Mouse (Mus musculus): ENCODE results near the gene Acsm5.

Acsm5 gene

DNA sequence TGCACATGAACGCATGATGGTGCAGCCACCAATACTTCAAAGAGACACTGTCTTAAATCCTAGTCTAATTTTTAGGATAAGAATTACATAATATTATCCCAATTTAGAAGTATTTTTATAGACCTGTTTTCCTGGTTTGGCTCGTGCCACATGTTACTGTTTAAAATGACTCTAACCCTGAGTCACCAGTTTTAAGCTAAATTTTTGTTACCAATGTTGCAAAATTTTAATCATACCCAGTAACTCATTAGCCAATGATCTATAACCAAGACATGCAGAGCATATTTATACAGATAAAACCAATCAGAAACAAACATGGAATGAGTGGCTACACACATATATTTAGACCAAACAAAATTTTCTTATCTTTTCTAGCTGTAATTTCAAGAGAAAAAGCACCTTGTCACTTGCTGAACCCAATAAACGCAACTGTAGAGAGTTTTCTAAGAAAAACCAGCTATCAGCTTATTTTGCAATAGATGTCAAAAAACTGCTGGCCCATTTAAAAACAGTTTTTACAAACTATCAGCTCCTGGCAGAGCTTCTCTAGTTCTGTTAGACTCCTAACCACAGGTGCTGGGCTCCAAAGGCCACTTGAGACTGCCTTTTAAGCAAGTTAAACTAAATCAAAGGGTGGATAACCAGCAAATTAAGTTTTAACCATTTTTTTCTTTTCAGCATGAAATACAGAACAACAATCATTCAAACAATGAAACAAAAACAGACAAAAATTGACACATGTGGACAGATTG lies 31.4 kb downstream of the Acsm5 start:
- WGBS = 63% methylated on average over 3 of the region's 3 CpGs

DNA sequence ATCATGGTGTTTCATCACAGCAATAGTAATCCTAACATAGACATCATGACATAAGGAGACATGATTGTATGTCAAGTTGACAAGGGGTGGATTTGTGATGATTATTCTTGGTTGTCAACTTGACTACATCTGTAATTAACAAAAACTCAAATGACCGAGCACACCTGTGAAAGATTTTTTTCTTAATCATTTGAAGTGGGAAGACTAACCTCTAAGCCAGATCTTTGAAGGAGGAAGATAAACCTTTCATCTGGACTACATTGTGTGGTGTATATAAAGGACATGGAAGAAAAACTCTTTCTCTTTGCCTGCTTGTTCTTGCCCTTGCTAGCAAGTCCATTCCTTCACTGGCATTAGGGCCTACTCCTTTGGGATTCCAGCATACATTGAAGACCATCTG lies 34.8 kb downstream of the Acsm5 start, which contains the start of gene Acsm2:
Acsm2 (plus strand) TSS at position 301 of the 400 bp plus-strand sequence.
- WGBS = 89% methylated on average over 1 of the region's 1 CpGs

DNA sequence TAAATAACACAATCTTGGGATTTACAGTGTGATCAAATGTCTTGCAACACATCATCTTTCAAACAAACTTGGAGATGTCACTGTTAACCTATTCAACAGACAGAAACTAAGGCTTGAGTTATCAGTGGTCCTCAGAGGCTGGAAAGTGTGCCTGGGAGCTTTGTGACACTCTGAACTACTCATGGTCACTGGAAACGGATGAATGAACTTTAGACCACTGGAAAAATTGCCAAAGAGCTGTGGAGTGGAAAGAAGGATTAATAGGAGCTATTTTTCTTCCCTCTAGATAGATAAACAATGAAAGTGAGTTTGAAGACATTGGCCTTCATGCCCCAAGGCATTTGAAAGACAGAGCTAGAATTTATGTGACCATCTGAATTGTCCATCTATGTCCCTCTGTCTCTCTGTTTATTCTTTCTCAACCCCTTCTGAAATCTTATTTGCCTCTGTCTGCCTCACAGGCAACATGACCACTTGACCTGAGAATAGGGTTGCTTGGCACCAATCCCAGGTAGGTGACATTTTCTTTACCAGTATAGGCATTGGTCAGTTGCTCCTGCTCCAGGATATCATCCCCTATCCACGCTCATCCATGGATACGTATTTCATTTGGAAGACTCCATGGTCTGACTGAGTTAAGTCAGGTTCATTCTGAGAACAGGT lies 40.7 kb downstream of the Acsm5 start:
- 84% methylated on average over 3 of the region's 3 CpGs for WGBS

DNA sequence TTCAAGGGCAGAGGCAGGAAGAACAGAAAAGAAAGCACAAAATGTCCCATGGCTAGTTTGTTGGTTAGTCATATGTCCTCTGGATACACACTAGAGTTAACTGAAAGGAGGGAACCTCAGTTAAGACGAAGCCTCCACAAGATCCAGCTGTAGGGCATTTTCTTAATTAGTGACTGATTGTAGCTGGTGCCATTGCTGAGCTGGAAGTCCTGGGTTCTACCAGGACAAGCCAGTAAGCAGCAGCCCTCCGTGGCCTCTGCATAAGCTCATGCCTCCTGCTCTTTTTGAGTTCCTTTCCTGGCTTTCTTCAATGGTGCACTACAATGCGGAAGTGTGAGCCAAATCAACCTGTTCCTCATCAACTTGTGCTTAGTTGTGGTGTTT lies 41.2 kb downstream of the Acsm5 start:
- WGBS = 86% methylated on average over 3 of the region's 3 CpGs

DNA sequence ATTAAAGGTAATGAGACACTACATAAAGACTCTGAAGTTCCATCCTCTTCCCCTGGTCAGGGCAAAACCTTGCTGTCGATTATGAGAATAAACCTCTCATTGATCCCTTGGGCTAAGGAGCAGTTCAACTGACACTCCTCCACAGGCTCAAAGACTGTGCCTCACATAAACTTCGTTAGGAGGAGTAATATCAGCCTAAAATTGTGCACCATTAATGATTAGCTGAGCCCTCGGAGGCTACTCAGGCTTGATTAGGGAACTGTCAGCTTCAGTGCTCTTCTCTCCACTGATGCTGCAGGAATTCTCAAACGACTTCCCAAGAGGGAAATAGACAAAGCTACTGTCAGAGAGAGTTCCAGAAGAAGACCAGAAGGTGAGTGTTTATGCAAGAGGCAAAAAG lies 42.2 kb downstream of the Acsm5 start:
- WGBS = 65% methylated on average over 4 of the region's 4 CpGs

DNA sequence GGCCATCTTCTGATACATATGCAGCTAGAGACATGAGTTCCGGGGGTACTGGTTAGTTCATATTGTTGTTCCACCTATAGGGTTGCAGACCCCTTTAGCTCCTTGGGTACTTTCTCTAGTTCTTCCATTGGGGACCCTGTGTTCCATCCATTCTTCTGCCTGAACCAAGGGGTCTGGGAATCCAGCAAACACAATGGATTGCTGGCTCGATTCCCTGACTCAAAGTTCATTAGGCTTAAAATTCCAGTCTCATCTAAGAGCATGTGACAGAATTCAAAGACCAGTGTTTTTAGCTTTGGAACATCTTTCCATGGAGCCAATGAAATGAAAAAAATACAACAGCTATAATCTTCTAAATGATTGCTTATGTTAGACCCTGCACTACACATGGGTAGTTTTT lies 43.2 kb downstream of the Acsm5 start:
- WGBS = 77% methylated on average over 2 of the region's 2 CpGs

DNA sequence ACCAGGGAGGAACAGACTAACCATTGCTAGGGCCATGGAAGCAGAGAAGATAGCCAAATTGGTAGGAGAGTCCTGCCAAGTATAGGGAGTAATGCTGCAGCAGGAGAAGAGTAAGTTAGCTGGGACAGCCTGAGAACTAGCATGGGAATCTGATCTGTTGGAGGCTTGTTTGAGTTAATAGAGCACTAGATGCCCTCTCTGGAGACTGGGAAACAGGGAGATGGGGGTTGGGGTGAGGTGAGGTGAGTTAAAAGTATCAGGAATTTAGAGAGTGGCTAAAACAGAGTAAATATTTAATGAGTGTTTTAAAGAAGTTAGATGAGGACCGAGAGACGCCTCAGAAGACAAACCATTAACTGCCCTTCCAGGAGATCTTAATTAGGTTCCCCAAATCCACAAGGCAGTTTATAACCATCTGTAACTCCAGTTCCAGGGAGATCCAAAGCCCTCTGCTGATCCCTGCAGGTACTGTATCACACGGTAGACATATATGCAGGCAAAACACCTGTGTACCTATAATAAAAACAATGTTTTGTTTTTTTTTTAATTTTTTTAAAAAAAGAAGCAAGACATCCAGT lies 75.4 kb downstream of the Acsm5 start:
- WGBS = 81% methylated on average over 3 of the region's 3 CpGs
